Mouse (Mus musculus): Measurements from ENCODE around the gene Gm49387. TPM values are rescaled to one million over a fixed set of nuclear protein-coding genes. Genes with fewer than 3 reads are reported as not detected.

Gm49387 gene
- polyA plus RNA-seq, 1 experiment from 2014 or later = 1.7 TPM

- ATAC-seq (ENCODE audit: low FRiP score) = no peak
- H3K36me3 ChIP-seq = no peaks in the 10 kb centered on the region
Observed at GRCm38 (mm10) chr14:31576846-31577697, 63.6 kb downstream of the Gm49387 start.

GRCm38 (mm10) chr14:31575866-31576265 is 64.8 kb downstream of the Gm49387 start:
- no peak for ATAC-seq (ENCODE audit: low FRiP score)
- Histone ChIP-seq H3K4me3 (no peak overlapping the region), H3K27me3 (0 out of 2 replicates have a peak, but pooled peaks cover 2% of the 10 kb centered on the region), H3K9ac (no peak overlapping the region), H3K27ac (no peak overlapping the region), H3K36me3 (no peaks in the 10 kb centered on the region), H3K9me3 (no peaks in the 10 kb centered on the region), H3K4me2 (no peak overlapping the region), H3K4me1 (replicated peaks) (peaks cover 7% of the 10 kb centered on the region; the same call in 1 of the 2 replicates)
- WGBS = 82% methylated on average over 9 of the region's 9 CpGs

More at GRCm38 (mm10) chr14:31576846-31577697, 63.6 kb downstream of the Gm49387 start:
- no peak overlapping the region for H3K9ac ChIP-seq
- 60% methylated on average over 10 of the region's 10 CpGs for WGBS
- no peak overlapping the region for H3K4me2 ChIP-seq
- H3K27ac ChIP-seq = no peak overlapping the region
- 0 out of 2 replicates have a peak, but pooled peaks cover 2% of the 10 kb centered on the region for H3K27me3 ChIP-seq
- H3K4me3 ChIP-seq = no peak overlapping the region
- peaks cover 7% of the 10 kb centered on the region; the same call in 1 of the 2 replicates for H3K4me1 ChIP-seq (replicated peaks)
- H3K9me3 ChIP-seq = no peaks in the 10 kb centered on the region

- H3K9me3 ChIP-seq = no peaks in the 10 kb centered on the region
- H3K27ac ChIP-seq = no peak overlapping the region
- no peak overlapping the region for H3K4me2 ChIP-seq
- H3K27me3 ChIP-seq = 0 out of 2 replicates have a peak, but pooled peaks cover 2% of the 10 kb centered on the region
- H3K4me1 ChIP-seq (replicated peaks) = peaks cover 7% of the 10 kb centered on the region; the same call in 1 of the 2 replicates
- no peak for ATAC-seq (ENCODE audit: low FRiP score)
- 92% methylated on average over 18 of the region's 18 CpGs for WGBS
- H3K36me3 ChIP-seq = no peaks in the 10 kb centered on the region
- H3K9ac ChIP-seq = no peak overlapping the region
- H3K4me3 ChIP-seq = no peak overlapping the region
Observed at GRCm38 (mm10) chr14:31574903-31575665, 65.6 kb downstream of the Gm49387 start.

- ATAC-seq (ENCODE audit: low FRiP score) = no peak
- Histone ChIP-seq H3K27me3 (0 out of 2 replicates have a peak, but pooled peaks cover 2% of the 10 kb centered on the region), H3K27ac (no peak overlapping the region), H3K4me2 (no peak overlapping the region), H3K4me3 (no peak overlapping the region), H3K4me1 (replicated peaks) (peaks cover 11% of the 10 kb centered on the region; the same call in 1 of the 2 replicates), H3K36me3 (no peaks in the 10 kb centered on the region), H3K9ac (no peak overlapping the region), H3K9me3 (no peaks in the 10 kb centered on the region)
- 80% methylated on average over 9 of the region's 9 CpGs for WGBS
Observed at GRCm38 (mm10) chr14:31572561-31573175, 68.0 kb downstream of the Gm49387 start.

- no peak for ATAC-seq (ENCODE audit: low FRiP score)
- no peak overlapping the region for H3K9ac ChIP-seq
- WGBS = 91% methylated on average over 5 of the region's 5 CpGs
Observed at GRCm38 (mm10) chr14:31571419-31571818, 69.3 kb downstream of the Gm49387 start.

GRCm38 (mm10) chr14:31570131-31570951 is 70.3 kb downstream of the Gm49387 start:
- 87% methylated on average over 6 of the region's 6 CpGs for WGBS
- Histone ChIP-seq H3K27ac (no peak overlapping the region), H3K9me3 (no peaks in the 10 kb centered on the region), H3K4me3 (no peak overlapping the region), H3K9ac (no peak overlapping the region), H3K27me3 (no peaks in the 10 kb centered on the region), H3K4me1 (replicated peaks) (peaks cover 11% of the 10 kb centered on the region; the same call in 1 of the 2 replicates), H3K36me3 (no peaks in the 10 kb centered on the region), H3K4me2 (no peak overlapping the region)
- no peak for ATAC-seq (ENCODE audit: low FRiP score)

More at GRCm38 (mm10) chr14:31571419-31571818, 69.3 kb downstream of the Gm49387 start:
- Histone ChIP-seq H3K9me3 (no peaks in the 10 kb centered on the region), H3K4me3 (no peak overlapping the region), H3K4me2 (no peak overlapping the region), H3K27ac (no peak overlapping the region), H3K4me1 (replicated peaks) (peaks cover 11% of the 10 kb centered on the region; the same call in 1 of the 2 replicates), H3K27me3 (0 out of 2 replicates have a peak, but pooled peaks cover under 1% of the 10 kb centered on the region), H3K36me3 (no peaks in the 10 kb centered on the region)

- H3K27me3 ChIP-seq = no peaks in the 10 kb centered on the region
- no peaks in the 10 kb centered on the region for H3K9me3 ChIP-seq
- no peak overlapping the region for H3K27ac ChIP-seq
- ATAC-seq (ENCODE audit: low FRiP score) = no peak
- 49% methylated on average over 7 of the region's 7 CpGs for WGBS
- peaks cover 11% of the 10 kb centered on the region; the same call in 1 of the 2 replicates for H3K4me1 ChIP-seq (replicated peaks)
- no peak overlapping the region for H3K9ac ChIP-seq
- no peaks in the 10 kb centered on the region for H3K36me3 ChIP-seq
- no peak overlapping the region for H3K4me3 ChIP-seq
- H3K4me2 ChIP-seq = no peak overlapping the region
Observed at GRCm38 (mm10) chr14:31569151-31569631, 71.5 kb downstream of the Gm49387 start.

- 79% methylated on average over 9 of the region's 9 CpGs for WGBS
- no peak overlapping the region for H3K4me2 ChIP-seq
- peaks cover 10% of the 10 kb centered on the region; the same call in 1 of the 2 replicates for H3K4me1 ChIP-seq (replicated peaks)
- H3K27ac ChIP-seq = no peak overlapping the region
- no peaks in the 10 kb centered on the region for H3K27me3 ChIP-seq
- ATAC-seq (ENCODE audit: low FRiP score) = no peak
- no peaks in the 10 kb centered on the region for H3K36me3 ChIP-seq
- H3K4me3 ChIP-seq = no peak overlapping the region
- no peaks in the 10 kb centered on the region for H3K9me3 ChIP-seq
- no peak overlapping the region for H3K9ac ChIP-seq
Observed at GRCm38 (mm10) chr14:31565478-31566212, 75.0 kb downstream of the Gm49387 start.

GRCm38 (mm10) chr14:31564452-31565179 is 76.1 kb downstream of the Gm49387 start:
- H3K4me1 ChIP-seq (replicated peaks) = peaks cover 10% of the 10 kb centered on the region; the same call in 1 of the 2 replicates
- WGBS = 46% methylated on average over 6 of the region's 6 CpGs

GRCm38 (mm10) chr14:31560886-31561285 is 79.8 kb downstream of the Gm49387 start:
- no peak overlapping the region for H3K4me2 ChIP-seq
- WGBS = 68% methylated on average over 5 of the region's 5 CpGs
- H3K27ac ChIP-seq = no peak overlapping the region
- no peaks in the 10 kb centered on the region for H3K9me3 ChIP-seq
- H3K36me3 ChIP-seq = no peaks in the 10 kb centered on the region
- no peak overlapping the region for H3K4me3 ChIP-seq
- H3K9ac ChIP-seq = no peak overlapping the region
- H3K27me3 ChIP-seq = no peaks in the 10 kb centered on the region
- 0 out of 2 replicates have a peak, but pooled peaks cover 8% of the 10 kb centered on the region for H3K4me1 ChIP-seq (replicated peaks)
- ATAC-seq (ENCODE audit: low FRiP score) = no peak

More at GRCm38 (mm10) chr14:31564452-31565179, 76.1 kb downstream of the Gm49387 start:
- Histone ChIP-seq H3K36me3 (no peaks in the 10 kb centered on the region), H3K27me3 (no peaks in the 10 kb centered on the region), H3K27ac (no peak overlapping the region), H3K4me2 (no peak overlapping the region), H3K9me3 (no peaks in the 10 kb centered on the region), H3K9ac (no peak overlapping the region), H3K4me3 (no peak overlapping the region)
- ATAC-seq (ENCODE audit: low FRiP score) = no peak
